Mouse (Mus musculus) lung, embryonic 15.5 days (tissue): ENCODE measurements around the gene Nutm1. TPM values are rescaled to one million over a fixed set of nuclear protein-coding genes. Genes with fewer than 3 reads are reported as not detected.
"Not testable (repeated sequence)": the region's sequence is repeated elsewhere in the genome, so short reads cannot be mapped to it uniquely, and the experiment has no call there.

Experiments used
- ATAC-seq: fragments of 200-750 bp; cut with Nextera tagmentation; 2 replicates; pipeline ENCODE4 v1.8.0; 2017; ENCODE audit warnings: moderate number of reproducible peaks, borderline replicate concordance; ENCODE audit not compliant: low FRiP score, low TSS enrichment; ENCODE audit errors: extremely low read depth
- H3K27ac ChIP-seq: fragments of 300-500 bp; sonication (generic); 2 replicates; pipeline ENCODE4 v1.5.1; 2015; ENCODE audit warnings: moderate library complexity, mild to moderate bottlenecking, inconsistent platforms
- H3K27me3 ChIP-seq: fragments of 300-500 bp; sonication (generic); 2 replicates; pipeline ENCODE4 v1.6.1; 2015; ENCODE audit warnings: inconsistent platforms
- H3K36me3 ChIP-seq: fragments of 300-500 bp; sonication (generic); 2 replicates; pipeline ENCODE4 v1.6.1; 2015; ENCODE audit warnings: inconsistent platforms
- H3K4me1 ChIP-seq: fragments of 300-500 bp; sonication (generic); 2 replicates; pipeline ENCODE4 v1.6.1; 2015; ENCODE audit warnings: inconsistent platforms
- H3K4me2 ChIP-seq: fragments of 300-500 bp; sonication (generic); 2 replicates; pipeline ENCODE4 v1.6.1; 2015; ENCODE audit warnings: inconsistent platforms, mild to moderate bottlenecking, moderate library complexity
- H3K4me3 ChIP-seq: fragments of 300-500 bp; sonication (generic); 2 replicates; pipeline ENCODE4 v1.5.1; 2015; ENCODE audit warnings: mild to moderate bottlenecking, inconsistent platforms
- H3K9ac ChIP-seq: fragments of 300-500 bp; sonication (generic); 2 replicates; pipeline ENCODE4 v1.6.1; 2015; ENCODE audit warnings: inconsistent platforms
- H3K9me3 ChIP-seq: fragments of 300-500 bp; sonication (generic); 2 replicates; pipeline ENCODE4 v1.6.1; 2016; ENCODE audit warnings: inconsistent platforms
- WGBS: fragments of 180-500 bp; shearing (Covaris S2); methylation state at CpG from one replicate; pipeline ENCODE4 v1.1.7; 2015; 5-methylcytosine and 5-hydroxymethylcytosine counted together
- polyA plus RNA-seq: library from polyadenylated mRNA; unstranded; fragments of >200 nt; fragmentation: Nextera tagmentation; extraction: Ambion mirVana; gene quantifications from 2 replicates; pipeline ENCODE4 v1.2.1, GENCODE M21; 2015

Nutm1 gene
- not detected in 2 replicates for polyA plus RNA-seq

GRCm38 (mm10) chr2:112259241-112259962, at the start of gene Nutm1:
Nutm1 (minus strand) TSS chr2:112259291.
- Histone ChIP-seq H3K4me2 (no peak within 1 kb of the TSS), H3K4me1 (peaks cover 7% of the 10 kb centered on the region), H3K36me3 (no peaks in the 10 kb centered on the region), H3K9ac (no peak within 1 kb of the TSS), H3K27me3 (no peaks in the 10 kb centered on the region), H3K4me3 (no peak within 1 kb of the TSS), H3K9me3 (no peaks in the 10 kb centered on the region), H3K27ac (no peak within 1 kb of the TSS)
- no peak for ATAC-seq
- WGBS = 69% methylated on average over 10 of the region's 10 CpGs

- Histone ChIP-seq H3K4me1 (0 out of 2 replicates have a peak, but pooled peaks cover 6% of the 10 kb centered on the region), H3K27ac (no peak overlapping the region), H3K36me3 (no peaks in the 10 kb centered on the region), H3K4me2 (no peak overlapping the region), H3K27me3 (no peaks in the 10 kb centered on the region), H3K4me3 (no peak overlapping the region), H3K9ac (no peak overlapping the region), H3K9me3 (no peaks in the 10 kb centered on the region)
- 79% methylated on average over 3 of the region's 3 CpGs for WGBS
- no peak for ATAC-seq
Measured at GRCm38 (mm10) chr2:112308671-112309070, 49.6 kb upstream of the Nutm1 start.

GRCm38 (mm10) chr2:112298221-112298620, 39.1 kb upstream of the Nutm1 start:
- Histone ChIP-seq H3K27me3 (no peaks in the 10 kb centered on the region), H3K4me3 (no peak overlapping the region), H3K27ac (no peak overlapping the region), H3K9me3 (no peaks in the 10 kb centered on the region), H3K36me3 (no peaks in the 10 kb centered on the region), H3K4me2 (no peak overlapping the region), H3K4me1 (no peaks in the 10 kb centered on the region), H3K9ac (no peak overlapping the region)
- no peak for ATAC-seq
- WGBS = 85% methylated on average over 4 of the region's 4 CpGs

GRCm38 (mm10) chr2:112296211-112296610, 37.1 kb upstream of the Nutm1 start:
- no peak overlapping the region for H3K9ac ChIP-seq
- H3K27ac ChIP-seq = no peak overlapping the region
- H3K4me2 ChIP-seq = no peak overlapping the region
- 77% methylated on average over 3 of the region's 3 CpGs for WGBS
- H3K9me3 ChIP-seq = no peaks in the 10 kb centered on the region
- no peak for ATAC-seq
- H3K27me3 ChIP-seq = no peaks in the 10 kb centered on the region
- H3K36me3 ChIP-seq = no peaks in the 10 kb centered on the region
- H3K4me3 ChIP-seq = no peak overlapping the region
- H3K4me1 ChIP-seq = no peaks in the 10 kb centered on the region

- H3K4me1 ChIP-seq = no peaks in the 10 kb centered on the region
- 85% methylated on average over 2 of the region's 2 CpGs for WGBS
- no peaks in the 10 kb centered on the region for H3K36me3 ChIP-seq
- H3K27ac ChIP-seq = no peak overlapping the region
- ATAC-seq = no peak
- H3K4me3 ChIP-seq = no peak overlapping the region
- no peak overlapping the region for H3K4me2 ChIP-seq
- no peaks in the 10 kb centered on the region for H3K9me3 ChIP-seq
- H3K9ac ChIP-seq = no peak overlapping the region
- no peaks in the 10 kb centered on the region for H3K27me3 ChIP-seq
Measured at GRCm38 (mm10) chr2:112292823-112293222, 33.7 kb upstream of the Nutm1 start.

- ATAC-seq = no peak
- Histone ChIP-seq H3K36me3 (no peaks in the 10 kb centered on the region), H3K27me3 (no peaks in the 10 kb centered on the region), H3K4me3 (no peak overlapping the region), H3K9me3 (no peaks in the 10 kb centered on the region), H3K9ac (no peak overlapping the region), H3K4me2 (no peak overlapping the region), H3K27ac (no peak overlapping the region), H3K4me1 (no peaks in the 10 kb centered on the region)
- WGBS = 81% methylated on average over 3 of the region's 3 CpGs
Measured at GRCm38 (mm10) chr2:112289507-112289906, 30.4 kb upstream of the Nutm1 start.

- Histone ChIP-seq H3K4me2 (no peak overlapping the region), H3K27ac (no peak overlapping the region), H3K4me3 (no peak overlapping the region), H3K9ac (no peak overlapping the region), H3K36me3 (no peaks in the 10 kb centered on the region), H3K9me3 (no peaks in the 10 kb centered on the region), H3K27me3 (no peaks in the 10 kb centered on the region), H3K4me1 (no peaks in the 10 kb centered on the region)
- 59% methylated on average over 4 of the region's 4 CpGs for WGBS
- ATAC-seq = no peak
Measured at GRCm38 (mm10) chr2:112287059-112287458, 28.0 kb upstream of the Nutm1 start.

- H3K4me3 ChIP-seq, H3K4me2 ChIP-seq, H3K4me1 ChIP-seq, H3K27me3 ChIP-seq, H3K9me3 ChIP-seq, H3K36me3 ChIP-seq, ATAC-seq, H3K27ac ChIP-seq, H3K9ac ChIP-seq: not testable (repeated sequence)
- WGBS = 87% methylated on average over 1 of the region's 1 CpGs
Measured at GRCm38 (mm10) chr2:112286062-112286461, 27.0 kb upstream of the Nutm1 start.

- Histone ChIP-seq H3K9me3 (no peaks in the 10 kb centered on the region), H3K4me1 (0 out of 2 replicates have a peak, but pooled peaks cover 3% of the 10 kb centered on the region), H3K9ac (peak overlapping the region; percentile 59), H3K4me2 (peak overlapping the region; percentile 81), H3K27me3 (no peaks in the 10 kb centered on the region), H3K36me3 (no peaks in the 10 kb centered on the region), H3K27ac (no peak overlapping the region), H3K4me3 (peak overlapping the region; percentile 52)
- WGBS = 44% methylated on average over 6 of the region's 6 CpGs
- ATAC-seq = no peak
Measured at GRCm38 (mm10) chr2:112285031-112285390, 25.9 kb upstream of the Nutm1 start.

- Histone ChIP-seq H3K9ac (peak overlapping the region; percentile 59), H3K4me2 (peak overlapping the region; percentile 81), H3K9me3 (no peaks in the 10 kb centered on the region), H3K27ac (no peak overlapping the region), H3K4me3 (peak overlapping the region; percentile 52), H3K36me3 (no peaks in the 10 kb centered on the region), H3K4me1 (0 out of 2 replicates have a peak, but pooled peaks cover 3% of the 10 kb centered on the region), H3K27me3 (no peaks in the 10 kb centered on the region)
- peak; percentile 94 for ATAC-seq
- WGBS = under 1% methylated on average over 21 of the region's 21 CpGs
Measured at GRCm38 (mm10) chr2:112284363-112285030, 25.4 kb upstream of the Nutm1 start.

GRCm38 (mm10) chr2:112282846-112283245, 23.8 kb upstream of the Nutm1 start:
- no peak for ATAC-seq
- Histone ChIP-seq H3K4me2 (no peak overlapping the region), H3K27ac (no peak overlapping the region), H3K9me3 (no peaks in the 10 kb centered on the region), H3K9ac (no peak overlapping the region), H3K36me3 (no peaks in the 10 kb centered on the region), H3K27me3 (no peaks in the 10 kb centered on the region), H3K4me1 (0 out of 2 replicates have a peak, but pooled peaks cover 3% of the 10 kb centered on the region), H3K4me3 (no peak overlapping the region)
- 98% methylated on average over 1 of the region's 1 CpGs for WGBS

GRCm38 (mm10) chr2:112276870-112277269, 17.8 kb upstream of the Nutm1 start:
- ATAC-seq = no peak
- WGBS = 66% methylated on average over 3 of the region's 3 CpGs
- H3K36me3 ChIP-seq = no peaks in the 10 kb centered on the region
- H3K4me2 ChIP-seq = no peak overlapping the region
- H3K4me1 ChIP-seq = 0 out of 2 replicates have a peak, but pooled peaks cover 3% of the 10 kb centered on the region
- no peaks in the 10 kb centered on the region for H3K27me3 ChIP-seq
- H3K9ac ChIP-seq = no peak overlapping the region
- no peak overlapping the region for H3K4me3 ChIP-seq
- H3K9me3 ChIP-seq = no peaks in the 10 kb centered on the region
- no peak overlapping the region for H3K27ac ChIP-seq
